Mouse (Mus musculus) lung, adult 2 months (tissue): ENCODE data around the gene Eif5a2. TPM values are rescaled to one million over a fixed set of nuclear protein-coding genes. Genes with fewer than 3 reads are reported as not detected.
A peak's percentile ranks its signal among the peaks of the same experiment; 100 is the strongest.

ENCODE experiments used
- DNase-seq: peaks from one replicate; pipeline ENCODE4 v3.0.0; 2022
- H3K4me1 ChIP-seq: fragments of 200-500 bp; 2 replicates; pipeline ENCODE4 v1.6.1; 2011; ENCODE audit warnings: low read length; ENCODE audit not compliant: control insufficient read depth, insufficient read depth
- H3K4me3 ChIP-seq: fragments of 200-500 bp; replicated peaks from 2 replicates; pipeline ENCODE3; 2011; ENCODE audit warnings: low read depth, mild to moderate bottlenecking, control low read depth, low read length; ENCODE audit errors: extremely low read depth
- CTCF ChIP-seq: fragments of 200-500 bp; IDR thresholded peaks from 2 replicates; pipeline ENCODE4 v1.5.1; 2011; ENCODE audit warnings: mild to moderate bottlenecking, low read length, control low read depth; ENCODE audit not compliant: insufficient read depth
- POLR2A ChIP-seq: fragments of 200-500 bp; IDR thresholded peaks from 2 replicates; pipeline ENCODE4 v1.6.1; 2011; ENCODE audit warnings: low read depth, mild to moderate bottlenecking, control low read depth, low read length, borderline replicate concordance; ENCODE audit errors: extremely low read depth
- WGBS: fragments of 180-500 bp; shearing (Covaris S2); methylation state at CpG from one replicate; pipeline ENCODE4 v1.1.7; 2018; 5-methylcytosine and 5-hydroxymethylcytosine counted together
- polyA plus RNA-seq: library from polyadenylated mRNA; depleted of rRNA; stranded (reverse); fragments of >200 nt; gene quantifications from 2 replicates; pipeline ENCODE4 v1.2.3, GENCODE M21; 2012; rRNA removed

The Eif5a2 gene
- polyA plus RNA-seq: 1.4 and 2.0 TPM in 2 replicates

GRCm38 (mm10) chr3:28780994-28781393 is at the start of gene Eif5a2:
Gene Eif5a2 (plus strand): TSS chr3:28781276.
- Histone ChIP-seq H3K4me1 (peaks cover 3% of the 10 kb centered on the region; the same call in 1 of the 2 replicates), H3K4me3 (peak within 1 kb of the TSS; percentile 48)
- TF ChIP-seq CTCF (no peak), POLR2A (no peak)
- WGBS: 3% methylated on average over 33 of the region's 46 CpGs
- DNase-seq: peak; percentile 87

- 75% methylated on average over 2 of the region's 2 CpGs for WGBS
- Histone ChIP-seq H3K4me3 (no peak overlapping the region), H3K4me1 (no peaks in the 10 kb centered on the region)
- no peak for TF ChIP-seq CTCF
- TF ChIP-seq POLR2A: no peak
- no peak for DNase-seq
Measured at GRCm38 (mm10) chr3:28734712-28735111, 46.4 kb upstream of the Eif5a2 start.

DNA sequence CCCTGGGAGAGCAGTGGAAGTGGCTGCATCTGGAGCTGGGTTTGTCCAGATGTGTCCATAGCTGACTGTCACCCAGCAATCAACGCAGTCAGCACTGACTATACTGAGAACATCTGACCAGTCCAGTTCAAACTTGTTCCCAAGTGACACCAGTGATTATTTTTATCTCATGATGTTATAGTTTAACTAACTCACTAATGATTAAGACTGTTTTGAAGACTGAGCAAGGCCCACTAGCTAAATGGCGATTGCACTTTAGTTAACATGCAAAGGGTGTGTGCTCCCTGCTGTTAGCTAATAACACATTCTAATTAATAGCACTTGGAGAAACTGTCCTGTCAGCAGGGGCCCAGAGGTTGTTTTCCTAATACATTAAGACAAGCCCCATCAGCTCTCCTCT is 44.1 kb upstream of the Eif5a2 start:
- Histone ChIP-seq H3K4me1 (no peaks in the 10 kb centered on the region), H3K4me3 (no peak overlapping the region)
- no peak for DNase-seq
- WGBS: 62% methylated on average over 2 of the region's 2 CpGs
- TF ChIP-seq CTCF (no peak), POLR2A (no peak)

- TF ChIP-seq POLR2A (no peak), CTCF (no peak)
- WGBS: 53% methylated on average over 6 of the region's 6 CpGs
- DNase-seq: no peak
- H3K4me3 ChIP-seq: no peak overlapping the region
- H3K4me1 ChIP-seq: no peaks in the 10 kb centered on the region
Measured at GRCm38 (mm10) chr3:28740353-28740752, 40.7 kb upstream of the Eif5a2 start.

GRCm38 (mm10) chr3:28743251-28743650 is 37.8 kb upstream of the Eif5a2 start:
- 52% methylated on average over 8 of the region's 8 CpGs for WGBS
- Histone ChIP-seq H3K4me3 (no peak overlapping the region), H3K4me1 (no peaks in the 10 kb centered on the region)
- TF ChIP-seq CTCF: no peak
- no peak for TF ChIP-seq POLR2A
- DNase-seq: no peak

DNA sequence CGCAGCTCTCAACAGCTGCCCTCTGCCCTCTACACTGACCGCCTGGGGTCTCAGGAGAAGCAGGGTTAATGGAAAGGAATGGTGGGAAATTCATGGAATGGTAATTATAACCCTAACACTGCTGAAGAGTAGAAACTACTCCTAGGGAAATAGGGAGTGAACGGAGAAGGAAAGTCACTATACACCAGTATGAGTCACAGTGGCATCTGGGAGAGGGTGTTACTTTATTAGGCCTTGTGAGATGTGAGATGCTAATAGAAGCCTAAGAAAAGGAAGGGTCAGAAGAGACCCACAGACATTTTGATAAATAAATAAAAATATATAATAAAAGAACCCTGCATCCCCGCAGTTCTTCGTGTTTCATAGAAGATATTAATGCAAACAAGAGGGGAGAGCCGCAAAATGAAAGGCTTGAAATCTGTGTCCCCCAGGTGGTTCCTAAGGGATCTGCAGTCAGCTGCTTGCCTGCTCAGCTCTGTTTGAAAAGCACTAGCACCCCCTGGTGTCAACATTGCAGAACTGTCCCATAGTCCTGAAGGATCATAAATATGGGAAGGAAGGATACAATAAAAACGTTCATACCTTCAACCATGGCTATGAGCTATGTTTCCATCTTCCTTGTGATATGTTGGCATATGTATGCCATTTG is 35.1 kb upstream of the Eif5a2 start:
- Histone ChIP-seq H3K4me1 (no peaks in the 10 kb centered on the region), H3K4me3 (no peak overlapping the region)
- WGBS: 33% methylated on average over 7 of the region's 7 CpGs
- TF ChIP-seq POLR2A: no peak
- peak; percentile 98 for TF ChIP-seq CTCF
- DNase-seq: peak; percentile 52

DNA sequence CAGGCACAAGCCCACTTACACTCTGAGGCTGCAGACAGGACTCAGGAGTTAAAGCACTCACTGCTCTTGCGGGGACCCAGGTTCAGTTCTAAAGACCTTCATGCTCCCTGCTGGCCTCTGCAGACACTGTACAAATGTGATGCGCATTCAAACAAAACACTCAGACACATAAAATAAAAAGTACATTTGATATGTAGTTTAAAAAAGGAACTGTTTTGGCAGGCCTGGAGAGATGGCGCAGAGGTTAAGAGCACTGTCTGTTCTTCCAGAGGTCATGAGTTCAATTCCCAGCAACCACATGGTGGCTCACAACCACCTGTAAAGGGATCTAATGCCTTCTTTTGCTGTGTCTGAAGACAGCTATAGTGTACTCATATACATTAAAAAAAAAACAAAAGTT is 32.9 kb upstream of the Eif5a2 start:
- H3K4me1 ChIP-seq: no peaks in the 10 kb centered on the region
- no peak for DNase-seq
- H3K4me3 ChIP-seq: no peak overlapping the region
- TF ChIP-seq POLR2A: no peak
- TF ChIP-seq CTCF: no peak
- WGBS: 92% methylated on average over 3 of the region's 3 CpGs

DNA sequence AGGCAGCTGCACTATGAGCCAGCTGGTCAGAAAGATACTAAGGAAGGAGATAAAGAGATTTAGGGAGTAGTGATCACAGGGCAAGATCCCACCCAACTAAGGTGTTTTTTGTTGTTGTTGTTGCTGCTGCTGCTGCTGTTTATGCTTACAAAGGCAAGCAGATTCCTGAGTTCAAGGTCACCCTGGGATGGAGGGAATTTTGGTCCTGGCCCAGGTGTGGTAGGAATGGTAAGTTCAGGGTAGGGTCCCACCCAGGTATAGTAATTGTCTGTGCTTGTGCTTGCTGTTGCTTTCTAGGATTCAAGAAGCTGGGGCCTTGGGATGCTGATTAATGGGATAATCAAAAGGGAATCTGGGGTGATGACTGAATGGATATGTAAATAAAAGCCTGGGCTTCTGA is 32.1 kb upstream of the Eif5a2 start:
- no peak for TF ChIP-seq CTCF
- TF ChIP-seq POLR2A: no peak
- no peak for DNase-seq
- no peak overlapping the region for H3K4me3 ChIP-seq
- no peaks in the 10 kb centered on the region for H3K4me1 ChIP-seq

DNA sequence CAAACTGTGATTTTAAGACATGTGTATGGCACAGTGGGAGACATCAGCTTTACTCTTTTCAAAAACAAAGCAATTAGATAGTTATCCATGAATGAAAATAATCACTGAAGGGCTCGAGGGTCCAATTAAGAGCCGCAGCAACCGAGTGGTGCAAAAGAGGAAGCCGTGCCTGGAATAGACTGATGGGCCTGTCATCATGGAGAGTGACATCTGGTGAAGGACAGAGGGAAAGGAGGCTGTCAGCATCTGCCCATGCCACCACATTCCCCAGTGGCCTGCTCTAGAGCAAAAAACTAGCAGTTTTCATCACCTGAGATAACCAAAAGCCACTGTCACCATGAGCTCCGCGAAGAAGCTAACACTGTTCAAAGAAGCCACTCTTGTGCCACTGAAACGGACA is 25.6 kb upstream of the Eif5a2 start:
- DNase-seq: no peak
- no peak for TF ChIP-seq CTCF
- TF ChIP-seq POLR2A: no peak
- WGBS: 77% methylated on average over 7 of the region's 7 CpGs

DNA sequence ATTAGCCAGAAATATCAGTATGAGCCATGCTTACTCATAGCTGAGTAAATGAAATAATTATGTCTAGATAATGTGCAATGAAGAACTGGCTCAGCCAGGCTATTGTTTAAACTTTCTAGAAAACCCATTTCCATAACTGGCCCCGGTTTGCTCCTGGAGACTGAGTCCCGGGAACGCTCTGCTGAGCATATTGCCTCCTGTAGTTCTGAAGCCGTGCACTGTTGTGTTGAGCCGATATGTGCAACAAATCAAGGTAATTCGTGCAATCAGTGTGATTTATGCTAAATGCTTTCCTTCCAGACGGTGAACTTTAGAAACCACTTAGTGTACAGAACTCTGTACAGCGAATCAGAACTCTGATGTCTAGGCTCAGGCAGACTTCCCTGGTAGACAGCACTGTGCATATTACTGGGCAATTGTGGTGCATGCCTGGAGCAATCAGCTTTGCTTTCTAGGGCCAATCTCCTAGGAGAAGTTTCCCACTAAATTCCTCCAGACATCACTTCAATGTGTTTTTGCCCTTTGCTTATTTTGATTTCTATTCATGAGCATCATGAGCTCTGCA is 19.8 kb upstream of the Eif5a2 start:
- TF ChIP-seq POLR2A: no peak
- TF ChIP-seq CTCF: no peak
- WGBS: 84% methylated on average over 8 of the region's 8 CpGs
- Histone ChIP-seq H3K4me1 (no peaks in the 10 kb centered on the region), H3K4me3 (no peak overlapping the region)
- no peak for DNase-seq

More for the DNA sequence above, 25.6 kb upstream of the Eif5a2 start:
- Histone ChIP-seq H3K4me1 (no peaks in the 10 kb centered on the region), H3K4me3 (no peak overlapping the region)
